9 mouse cellular contexts compared by ENCODE assay signal in the genomic region with DNA sequence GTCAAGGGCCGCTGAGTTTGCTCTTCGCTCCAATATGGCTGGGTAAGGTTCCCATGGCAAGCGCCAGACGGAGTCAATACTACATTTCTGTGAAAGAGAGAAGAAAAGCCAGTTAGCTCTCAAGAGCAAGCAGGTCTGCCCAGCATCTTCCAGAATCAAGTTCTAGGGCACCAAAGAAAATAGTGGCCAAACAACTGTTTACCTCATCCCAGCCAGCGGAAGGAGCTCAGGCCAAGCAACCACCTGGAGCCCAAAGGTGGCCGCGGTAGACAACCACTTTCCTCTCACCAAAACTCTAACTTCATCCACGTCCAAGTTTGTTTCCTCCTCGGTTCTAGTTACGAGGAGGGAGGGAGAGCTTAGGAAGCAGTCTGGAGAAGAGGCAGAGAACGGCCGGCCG. TPM values are rescaled to one million over a fixed set of nuclear protein-coding genes. Genes with fewer than 3 reads are reported as not detected.
DNase-seq lines count a peak whose midpoint lies in the region; ATAC-seq and TF ChIP-seq lines count a peak whose summit lies in the region.
"Had no signal": no experiment of that assay in that cellular context is flagged by ENCODE, and none has a peak within 500 bp of the region (broad histone marks: within the 10 kb centered on the region; RNA-seq: fewer than 3 reads in every experiment).

No protein-coding gene starts in this region.

- peak overlapping the region; percentile 74 for H3K4me2 ChIP-seq in lung, postnatal 0 days (replicated peaks; ENCODE audit: low read depth, low read length)
- peak overlapping the region; percentile 97 for H3K4me2 ChIP-seq in limb, embryonic 15.5 days
- peak overlapping the region; percentile 90 for H3K4me2 ChIP-seq in stomach, embryonic 15.5 days

- DNase-seq in gastrocnemius, adult 2 months = no peak
- DNase-seq in gastrocnemius, postnatal 14 days = no peak
- DNase-seq in lung, postnatal 0 days (ENCODE audit: low spot score) = no peak
- DNase-seq in lung, postnatal 4 days = no peak
- DNase-seq in left cerebral cortex, postnatal 36 days (ENCODE audit: low spot score in 2 of 2) = no peak
- DNase-seq in thymus, postnatal 14 days = no peak

- H3K4me1 ChIP-seq in lung, postnatal 0 days (ENCODE audit: insufficient read depth, low read depth, low read length) = peaks cover 20% of the 10 kb centered on the region
- peaks cover 34% of the 10 kb centered on the region for H3K4me1 ChIP-seq in limb, embryonic 15.5 days
- peaks cover 34% of the 10 kb centered on the region for H3K4me1 ChIP-seq in stomach, embryonic 15.5 days

- peaks cover 18% of the 10 kb centered on the region; the same call in 1 of the 2 replicates for H3K27me3 ChIP-seq in lung, postnatal 0 days (replicated peaks; ENCODE audit: insufficient read depth, low read length)
- peaks cover 75% of the 10 kb centered on the region for H3K27me3 ChIP-seq in limb, embryonic 15.5 days
- H3K27me3 ChIP-seq in stomach, embryonic 15.5 days (replicated peaks) = peaks cover 45% of the 10 kb centered on the region

- intact Hi-C loops in gastrocnemius, adult 2 months (cut with DNase I) = no loop called here
- intact Hi-C loops in gastrocnemius, postnatal 14 days (cut with DNase I; ENCODE audit: low total_unique reads) = no loop called here
- intact Hi-C loops in left cerebral cortex, postnatal 36 days (cut with DNase I) = no loop called here

- H3K27ac ChIP-seq in gastrocnemius, adult 2 months = peak overlapping the region; percentile 78
- H3K27ac ChIP-seq in lung, postnatal 0 days (ENCODE audit: low read length) = no peak overlapping the region
- H3K27ac ChIP-seq in limb, embryonic 15.5 days = no peak overlapping the region
- no peak overlapping the region for H3K27ac ChIP-seq in stomach, embryonic 15.5 days

- WGBS in lung, postnatal 0 days = 25% methylated on average over 13 of the region's 13 CpGs
- 17% methylated on average over 13 of the region's 13 CpGs for WGBS in limb, embryonic 15.5 days
- WGBS in stomach, embryonic 15.5 days = 20% methylated on average over 13 of the region's 13 CpGs

- no peaks in the 10 kb centered on the region for H3K9me3 ChIP-seq in lung, postnatal 0 days (ENCODE audit: low read length)
- no peaks in the 10 kb centered on the region for H3K9me3 ChIP-seq in limb, embryonic 15.5 days
- H3K9me3 ChIP-seq in stomach, embryonic 15.5 days = no peaks in the 10 kb centered on the region

- peak overlapping the region; percentile 72 for H3K4me3 ChIP-seq in gastrocnemius, adult 2 months
- H3K4me3 ChIP-seq in lung, postnatal 0 days (ENCODE audit: low read depth, low read length) = peak overlapping the region; percentile 41
- peak overlapping the region; percentile 52 for H3K4me3 ChIP-seq in limb, embryonic 15.5 days
- peak overlapping the region; percentile 61 for H3K4me3 ChIP-seq in stomach, embryonic 15.5 days (replicated peaks)

- H3K9ac ChIP-seq in lung, postnatal 0 days (replicated peaks; ENCODE audit: low read depth) = no peak overlapping the region
- H3K9ac ChIP-seq in limb, embryonic 15.5 days = no peak overlapping the region
- no peak overlapping the region for H3K9ac ChIP-seq in stomach, embryonic 15.5 days

- no peak for TF ChIP-seq EP300 in lung, postnatal 0 days (IDR thresholded peaks at IDR 0.05)

- H3K36me3 ChIP-seq in lung, postnatal 0 days (ENCODE audit: insufficient read depth, low read length) = no peaks in the 10 kb centered on the region
- H3K36me3 ChIP-seq in limb, embryonic 15.5 days = no peaks in the 10 kb centered on the region
- H3K36me3 ChIP-seq in stomach, embryonic 15.5 days = no peaks in the 10 kb centered on the region

- ATAC-seq in lung, postnatal 0 days = no peak
- no peak for ATAC-seq in limb, embryonic 15.5 days (ENCODE audit: insufficient number of reproducible peaks, low FRiP score, low TSS enrichment, low read depth)
- no peak for ATAC-seq in stomach, embryonic 15.5 days (ENCODE audit: insufficient read depth, low FRiP score, low read depth)
- ATAC-seq: activated CD4-positive, CD25-positive, alpha-beta regulatory T cell, adult 4 months had no signal

- no peak for TF ChIP-seq CTCF in gastrocnemius, adult 2 months (IDR thresholded peaks at IDR 0.05)
- TF ChIP-seq CTCF in lung, postnatal 0 days (IDR thresholded peaks at IDR 0.05) = no peak

RNA-seq across cellular contexts. Expression of gene Efcc1, which starts 0.5 kb away (rescaled TPM):
- total RNA-seq in gastrocnemius, adult 2 months (2021) = under 1 TPM; 0.70 to 0.82 TPM
- total RNA-seq in gastrocnemius, postnatal 14 days (2021) = 1 to 10 TPM; 1.6 to 2.0 TPM
- polyA plus RNA-seq in lung, postnatal 0 days (2015; fragmentation: Nextera tagmentation; extraction: Ambion mirVana) = 4.0 and 5.9 TPM in 2 replicates
- polyA plus RNA-seq in limb, embryonic 15.5 days (2015; fragmentation: Nextera tagmentation; extraction: Ambion mirVana) = 0.97 and 1.2 TPM in 2 replicates
- 1.5 and 1.8 TPM in 2 replicates for polyA plus RNA-seq in stomach, embryonic 15.5 days (2015; fragmentation: Nextera tagmentation; extraction: Ambion mirVana)
- 1 to 10 TPM; 3.9 to 6.0 TPM for total RNA-seq in left cerebral cortex, postnatal 36 days (2021)

RNA-seq across cellular contexts. Expression of gene Gp9, which starts 47.7 kb away (rescaled TPM):
- total RNA-seq in gastrocnemius, adult 2 months (2021) = not detected
- not detected for total RNA-seq in gastrocnemius, postnatal 14 days (2021)
- 8.3 and 9.1 TPM in 2 replicates for polyA plus RNA-seq in lung, postnatal 0 days (2015; fragmentation: Nextera tagmentation; extraction: Ambion mirVana)
- 0.97 and 1.3 TPM in 2 replicates for polyA plus RNA-seq in limb, embryonic 15.5 days (2015; fragmentation: Nextera tagmentation; extraction: Ambion mirVana)
- polyA plus RNA-seq in stomach, embryonic 15.5 days (2015; fragmentation: Nextera tagmentation; extraction: Ambion mirVana) = 1.7 and 2.4 TPM in 2 replicates
- total RNA-seq in left cerebral cortex, postnatal 36 days (2021) = 1 to 10 TPM; 1.3 to 1.9 TPM
- polyA plus RNA-seq: activated CD4-positive, CD25-positive, alpha-beta regulatory T cell, adult 4 months had no signal

RNA-seq across cellular contexts. Expression of gene Aplf, which starts 58.1 kb away (rescaled TPM):
- 1 to 10 TPM; 2.0 to 2.7 TPM for total RNA-seq in gastrocnemius, adult 2 months (2021)
- total RNA-seq in gastrocnemius, postnatal 14 days (2021) = 1 to 10 TPM; 2.8 to 3.4 TPM
- polyA plus RNA-seq in lung, postnatal 0 days (2015; fragmentation: Nextera tagmentation; extraction: Ambion mirVana) = 8.7 and 10.0 TPM in 2 replicates
- 14.9 and 15.1 TPM in 2 replicates for polyA plus RNA-seq in limb, embryonic 15.5 days (2015; fragmentation: Nextera tagmentation; extraction: Ambion mirVana)
- polyA plus RNA-seq in stomach, embryonic 15.5 days (2015; fragmentation: Nextera tagmentation; extraction: Ambion mirVana) = 15.6 and 16.7 TPM in 2 replicates
- total RNA-seq in left cerebral cortex, postnatal 36 days (2021) = 1 to 10 TPM; 8.2 to 8.5 TPM
